Mouse (Mus musculus) v-Abl transformed pro-B cells (cell line): ENCODE measurements at regions not wholly inside any gene's neighbourhood (a gene's known extent, or its start where the extent isn't known, plus 50 kb on each side); places are given as distances from the start of the nearest gene placed in this dataset.
"Not testable (repeated sequence)": the region's sequence is repeated elsewhere in the genome, so short reads cannot be mapped to it uniquely, and the experiment has no call there.

Experiments
- in situ Hi-C, 2 experiments: fragments of 400-800 bp; cut with MboI; formaldehyde crosslinking; loops; one replicate each; pipeline ENCODE4 v1.15.1; 2025; ENCODE audit not compliant: unreplicated experiment in 2 of 2

DNA sequence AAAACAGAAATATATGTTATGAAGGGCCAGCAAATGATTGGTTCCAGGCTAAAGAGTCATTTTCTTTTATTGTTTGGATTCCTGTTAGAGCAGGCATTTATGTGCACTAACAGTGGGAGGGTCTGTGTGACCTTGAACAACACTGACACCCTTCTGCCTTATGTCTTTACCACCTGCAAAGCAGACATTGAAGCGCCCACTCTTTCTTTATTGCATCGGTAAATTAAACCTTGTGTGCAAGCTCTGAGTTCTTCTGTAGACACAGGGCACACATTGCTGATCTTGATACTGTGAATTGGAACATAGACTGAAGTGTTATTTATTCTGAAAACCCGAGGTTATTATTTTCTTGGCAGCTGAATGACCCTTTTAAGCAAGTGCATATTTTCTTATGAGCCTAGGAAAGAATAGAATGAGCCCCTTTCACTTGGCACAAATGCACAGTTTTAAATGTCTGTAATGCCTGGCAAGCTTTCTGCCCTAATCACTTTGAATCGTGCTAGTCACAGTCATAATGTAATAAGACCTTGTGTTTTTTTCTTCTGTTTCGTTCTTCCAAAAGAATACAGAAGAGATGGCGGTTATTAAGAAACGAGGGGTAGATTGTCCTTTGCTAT lies 125.1 kb upstream of the Cobl start:
- in situ Hi-C loops: no loop called here

- in situ Hi-C loops: not testable (repeated sequence)
Observed at GRCm38 (mm10) chr11:12584851-12585680, 120.3 kb upstream of the Cobl start.

GRCm38 (mm10) chr11:12578999-12579576 lies 114.3 kb upstream of the Cobl start:
- in situ Hi-C loops: no loop called here

GRCm38 (mm10) chr11:12559663-12560062 lies 94.9 kb upstream of the Cobl start:
- in situ Hi-C loops: no loop called here

DNA sequence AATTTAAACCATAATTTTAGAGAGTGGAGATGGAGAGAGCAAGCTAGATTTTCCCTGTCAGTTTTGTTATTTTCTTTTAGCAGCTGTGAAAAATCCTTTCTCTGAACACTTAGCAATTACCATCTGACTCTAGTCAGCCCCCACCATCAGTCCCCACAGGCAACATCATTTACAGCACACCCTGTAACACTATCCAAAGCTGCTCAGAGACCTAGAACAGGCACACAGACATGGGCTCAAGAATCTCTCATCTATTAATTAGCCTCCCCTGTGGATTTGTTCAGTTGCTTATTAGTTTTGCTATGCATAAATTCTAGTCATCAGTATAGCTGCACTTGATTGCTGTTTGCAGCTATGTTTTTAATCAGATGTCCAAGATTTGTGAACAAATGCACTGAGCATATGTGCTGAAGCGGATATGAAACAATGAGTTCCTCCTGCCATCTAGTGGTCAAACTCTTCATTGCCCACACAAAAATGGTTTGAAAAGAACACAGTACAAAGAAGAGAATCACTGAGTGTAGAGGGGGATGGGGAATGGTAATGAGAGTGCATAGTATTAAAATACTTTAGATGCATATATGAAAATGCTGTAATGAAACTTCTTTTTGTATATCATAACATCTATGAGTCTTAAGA lies 94.4 kb upstream of the Cobl start:
- in situ Hi-C loops: no loop called here

DNA sequence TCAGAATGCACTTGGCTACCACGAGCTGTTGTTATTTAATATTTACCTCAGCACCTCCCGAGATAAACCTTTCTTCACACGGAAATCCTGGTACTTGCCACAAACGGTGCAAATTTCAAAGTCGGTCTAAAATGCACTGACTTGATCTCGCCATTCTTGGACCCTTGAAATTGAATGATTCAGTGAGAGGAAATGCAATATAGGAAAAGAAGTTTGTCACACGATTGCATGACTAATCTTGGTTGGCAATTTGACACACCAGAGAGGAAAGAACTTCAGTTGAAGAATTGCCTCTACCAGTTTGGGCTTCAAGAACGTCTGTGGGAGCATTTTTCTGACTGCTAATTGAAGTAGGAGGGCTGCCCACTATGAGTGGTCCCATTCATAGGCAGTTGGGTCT lies 93.4 kb upstream of the Cobl start:
- in situ Hi-C loops: no loop called here

DNA sequence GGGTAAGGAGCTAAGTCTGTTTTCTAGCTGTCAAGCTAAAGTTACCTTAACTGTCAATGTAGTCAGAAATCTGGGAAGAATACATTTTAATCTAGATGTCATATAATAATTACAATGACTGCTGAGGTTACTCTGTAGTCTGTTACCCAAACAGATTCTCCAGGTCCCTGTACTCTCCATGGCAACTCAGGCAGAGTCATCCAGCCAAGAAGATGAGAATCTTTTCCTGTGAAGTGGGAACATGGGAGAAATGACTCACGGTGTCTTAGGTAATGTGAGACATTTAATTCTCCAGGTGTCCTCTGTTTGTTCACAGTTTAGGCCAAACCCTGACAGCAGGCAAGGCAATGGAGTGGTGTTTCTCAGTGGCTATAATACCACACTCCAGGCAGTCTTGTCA lies 81.0 kb upstream of the Cobl start:
- in situ Hi-C loops: loop anchor here in 1 of 2 experiments (25.0 kb wide), 1 partner anchor 733 kb away; the partner anchor contains the start of gene Fignl1

GRCm38 (mm10) chr11:12543042-12543441 lies 78.3 kb upstream of the Cobl start:
- in situ Hi-C loops: loop anchor here in 1 of 2 experiments (25.0 kb wide), 1 partner anchor 731 kb away; the partner anchor contains the start of gene Fignl1

GRCm38 (mm10) chr11:12540333-12540870 lies 75.6 kb upstream of the Cobl start:
- in situ Hi-C loops: loop anchor here in 1 of 2 experiments (25.0 kb wide), 1 partner anchor 728 kb away; the partner anchor contains the start of gene Fignl1

GRCm38 (mm10) chr11:12535063-12535462 lies 70.3 kb upstream of the Cobl start:
- in situ Hi-C loops: loop anchor here in 1 of 2 experiments (25.0 kb wide), 1 partner anchor 723 kb away; the partner anchor contains the start of gene Fignl1

DNA sequence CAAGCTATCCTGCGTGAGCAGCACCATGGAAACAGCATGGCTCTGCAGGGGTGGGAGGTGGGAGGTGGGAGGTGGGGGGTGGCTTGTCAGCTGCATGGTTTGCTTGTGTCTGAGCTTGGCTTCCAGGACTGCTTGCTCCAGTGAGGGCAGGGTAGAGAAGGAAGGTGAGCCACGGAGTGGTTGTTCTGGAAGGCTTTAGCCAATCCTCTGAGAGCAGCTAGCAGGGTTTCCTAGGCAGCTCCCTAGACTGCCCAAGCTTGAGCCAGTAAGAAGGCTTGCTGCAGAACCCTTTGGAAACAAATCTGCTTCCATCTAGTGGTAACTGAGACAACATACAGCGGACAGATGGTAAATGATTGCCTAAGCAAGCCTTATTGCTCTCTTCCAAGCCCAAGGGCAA lies 67.5 kb upstream of the Cobl start:
- in situ Hi-C loops: loop anchor here in 1 of 2 experiments (25.0 kb wide), 1 partner anchor 720 kb away; the partner anchor contains the start of gene Fignl1

DNA sequence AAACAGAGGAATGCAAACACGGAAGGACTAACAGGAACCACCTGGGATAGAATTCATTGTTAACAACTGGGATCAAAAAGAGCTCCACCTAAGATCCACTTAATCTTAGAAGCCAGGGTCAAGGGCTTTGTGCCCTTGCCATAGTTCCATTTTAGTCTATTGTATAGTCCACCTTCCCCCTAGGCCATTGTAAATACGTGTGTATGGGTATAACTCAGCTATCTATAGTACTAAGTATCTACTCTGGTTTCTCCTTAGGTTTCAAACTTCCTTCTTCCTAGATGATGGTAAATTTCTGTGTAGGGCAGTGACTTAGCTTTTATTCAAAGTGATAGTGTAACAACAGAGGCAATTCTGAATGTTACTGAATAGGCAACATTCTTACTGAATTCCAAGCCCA lies 57.3 kb upstream of the Cobl start:
- in situ Hi-C loops: not testable (repeated sequence)

GRCm38 (mm10) chr11:12521286-12521685 lies 56.5 kb upstream of the Cobl start:
- in situ Hi-C loops: no loop called here

GRCm38 (mm10) chr11:12516374-12516773 lies 51.6 kb upstream of the Cobl start:
- in situ Hi-C loops: no loop called here
